Mouse (Mus musculus) adrenal gland, postnatal 25 days (tissue): ENCODE results near the gene Dda1. TPM values are rescaled to one million over a fixed set of nuclear protein-coding genes. Genes with fewer than 3 reads are reported as not detected.

ENCODE experiments used
- total RNA-seq: library from RNA; stranded (reverse); gene quantifications from 2 replicates; pipeline ENCODE4 v1.2.3, GENCODE M21; 2021

Dda1 gene
- total RNA-seq, 1 experiment from 2014 or later = 62.5 TPM

Other genes starting within 250 kb of the Dda1 start
- 40.7 and 42.0 TPM in 2 replicates for gene Myo9b, start 196.5 kb upstream of the Dda1 start, total RNA-seq
- gene Haus8, start 196.3 kb upstream of the Dda1 start, total RNA-seq = 19.6 and 21.5 TPM in 2 replicates
- gene Use1, start 102.4 kb upstream of the Dda1 start, total RNA-seq = 168 and 199 TPM in 2 replicates
- gene Ocel1, start 97.9 kb upstream of the Dda1 start, total RNA-seq = 18.7 and 20.7 TPM in 2 replicates
- gene Nr2f6, start 87.2 kb upstream of the Dda1 start, total RNA-seq = 64.5 and 75.8 TPM in 2 replicates
- gene Ushbp1, start 73.4 kb upstream of the Dda1 start, total RNA-seq = 20.6 and 25.8 TPM in 2 replicates
- gene Babam1, start 72.3 kb upstream of the Dda1 start, total RNA-seq = 105 and 116 TPM in 2 replicates
- gene Ankle1, start 63.2 kb upstream of the Dda1 start, total RNA-seq = 3.2 and 4.1 TPM in 2 replicates
- gene Abhd8, start 5.5 kb upstream of the Dda1 start, total RNA-seq = 63.0 and 82.8 TPM in 2 replicates
- gene Mrpl34, start 4.2 kb upstream of the Dda1 start, total RNA-seq = 109 and 113 TPM in 2 replicates
- gene Ano8, start 16.8 kb downstream of the Dda1 start, total RNA-seq = 17.3 and 23.3 TPM in 2 replicates
- gene Gtpbp3, start 18.9 kb downstream of the Dda1 start, total RNA-seq = 26.5 and 28.7 TPM in 2 replicates
- gene Plvap, start 42.6 kb downstream of the Dda1 start, total RNA-seq = 167 and 192 TPM in 2 replicates
- gene Ccdc194, start 56.5 kb downstream of the Dda1 start, total RNA-seq = not detected in 2 replicates
- gene Bst2, start 68.3 kb downstream of the Dda1 start, total RNA-seq = 66.0 and 70.2 TPM in 2 replicates
- gene Mvb12a, start 73.7 kb downstream of the Dda1 start, total RNA-seq = 62.3 and 73.7 TPM in 2 replicates
- 5.0 and 8.9 TPM in 2 replicates for gene Tmem221, start 89.7 kb downstream of the Dda1 start, total RNA-seq
- gene Nxnl1, start 97.4 kb downstream of the Dda1 start, total RNA-seq = 1.1 TPM in 2 replicates
- gene Slc27a1, start 99.7 kb downstream of the Dda1 start, total RNA-seq = 156 and 167 TPM in 2 replicates
- gene Pgls, start 123.0 kb downstream of the Dda1 start, total RNA-seq = 145 and 153 TPM in 2 replicates
- 4.0 TPM in 2 replicates for gene Fam129c, start 128.4 kb downstream of the Dda1 start, total RNA-seq
- gene Colgalt1, start 141.8 kb downstream of the Dda1 start, total RNA-seq = 64.6 and 66.2 TPM in 2 replicates
- gene Unc13a, start 202.6 kb downstream of the Dda1 start, total RNA-seq = 8.3 and 8.4 TPM in 2 replicates
- 11.7 and 14.3 TPM in 2 replicates for gene Jak3, start 207.1 kb downstream of the Dda1 start, total RNA-seq
- 6.1 and 7.8 TPM in 2 replicates for gene Insl3, start 220.0 kb downstream of the Dda1 start, total RNA-seq
- 3.7 and 4.8 TPM in 2 replicates for gene B3gnt3, start 232.6 kb downstream of the Dda1 start, total RNA-seq